In genomic region chr5:117116660-117117059, GRCm38 (mm10) we compare ENCODE assay signal across 9 mouse cellular contexts. TPM values are rescaled to one million over a fixed set of nuclear protein-coding genes. Genes with fewer than 3 reads are reported as not detected.
DNase-seq lines count a peak whose midpoint lies in the region; ATAC-seq and TF ChIP-seq lines count a peak whose summit lies in the region.
"Had no signal": no experiment of that assay in that cellular context is flagged by ENCODE, and none has a peak within 500 bp of the region (broad histone marks: within the 10 kb centered on the region; RNA-seq: fewer than 3 reads in every experiment).

No protein-coding gene starts in this region.

- H3K4me3 ChIP-seq in limb, embryonic 12.5 days (replicated peaks), result no peak overlapping the region
- no peak overlapping the region for H3K4me3 ChIP-seq in limb, embryonic 10.5 days
- H3K4me3 ChIP-seq in embryonic facial prominence, embryonic 15.5 days (replicated peaks), result no peak overlapping the region
- no peak overlapping the region for H3K4me3 ChIP-seq in small intestine, adult 2 months (ENCODE audit: low read depth, low read length)

- H3K4me1 ChIP-seq in limb, embryonic 12.5 days (replicated peaks), result peaks cover 22% of the 10 kb centered on the region
- H3K4me1 ChIP-seq in limb, embryonic 10.5 days, result peaks cover 24% of the 10 kb centered on the region
- peaks cover 34% of the 10 kb centered on the region for H3K4me1 ChIP-seq in embryonic facial prominence, embryonic 15.5 days
- peaks cover 4% of the 10 kb centered on the region; the same call in 1 of the 2 replicates for H3K4me1 ChIP-seq in small intestine, adult 2 months (ENCODE audit: control insufficient read depth, insufficient read depth, insufficient read length, low read length)

- ATAC-seq in limb, embryonic 12.5 days (ENCODE audit: insufficient number of reproducible peaks, insufficient read depth, low FRiP score, low TSS enrichment, low read depth), result no peak
- ATAC-seq in embryonic facial prominence, embryonic 15.5 days (ENCODE audit: insufficient number of reproducible peaks, low FRiP score, low TSS enrichment, low read depth), result no peak

- peaks cover 13% of the 10 kb centered on the region for H3K27me3 ChIP-seq in limb, embryonic 12.5 days
- peaks cover 18% of the 10 kb centered on the region for H3K27me3 ChIP-seq in limb, embryonic 10.5 days (ENCODE audit: low read depth, poor library complexity, severe bottlenecking)
- 0 out of 2 replicates have a peak, but pooled peaks cover 5% of the 10 kb centered on the region for H3K27me3 ChIP-seq in embryonic facial prominence, embryonic 15.5 days
- H3K27me3 ChIP-seq in small intestine, adult 2 months (ENCODE audit: control insufficient read depth, insufficient read depth, low read length), result no peaks in the 10 kb centered on the region
- H3K27me3 ChIP-seq: forebrain, embryonic 15.5 days had no signal

- H3K9ac ChIP-seq in limb, embryonic 12.5 days (replicated peaks), result no peak overlapping the region
- H3K9ac ChIP-seq in embryonic facial prominence, embryonic 15.5 days, result no peak overlapping the region

- 79% methylated on average over 2 of the region's 2 CpGs for WGBS in limb, embryonic 12.5 days
- 78% methylated on average over 2 of the region's 2 CpGs for WGBS in limb, embryonic 10.5 days
- WGBS in embryonic facial prominence, embryonic 15.5 days, result 67% methylated on average over 2 of the region's 2 CpGs
- 22% methylated on average over 2 of the region's 2 CpGs for WGBS in small intestine, adult 2 months

- TF ChIP-seq POLR2A in small intestine, adult 2 months (IDR thresholded peaks at IDR 0.05; ENCODE audit: low read depth, low read length), result no peak

- H3K36me3 ChIP-seq in limb, embryonic 12.5 days, result peaks cover 22% of the 10 kb centered on the region
- peaks cover 23% of the 10 kb centered on the region for H3K36me3 ChIP-seq in limb, embryonic 10.5 days
- peaks cover 18% of the 10 kb centered on the region for H3K36me3 ChIP-seq in embryonic facial prominence, embryonic 15.5 days
- peaks cover 14% of the 10 kb centered on the region for H3K36me3 ChIP-seq in small intestine, adult 2 months (ENCODE audit: control insufficient read depth, insufficient read depth, low read length)

- H3K9me3 ChIP-seq in limb, embryonic 12.5 days, result 0 out of 2 replicates have a peak, but pooled peaks cover 2% of the 10 kb centered on the region
- no peaks in the 10 kb centered on the region for H3K9me3 ChIP-seq in limb, embryonic 10.5 days (replicated peaks)
- no peaks in the 10 kb centered on the region for H3K9me3 ChIP-seq in embryonic facial prominence, embryonic 15.5 days (replicated peaks)
- H3K9me3 ChIP-seq: forebrain, embryonic 15.5 days had no signal

- TF ChIP-seq CTCF in small intestine, adult 2 months (IDR thresholded peaks at IDR 0.05; ENCODE audit: extremely low read depth, insufficient read length, insufficient replicate concordance, low read depth, low read length), result no peak

- peak; percentile 55 for DNase-seq in cerebellum, adult 9-10 months
- no peak for DNase-seq in cerebellum, adult 11 months
- no peak for DNase-seq in limb, embryonic 10.5 days (ENCODE audit: low spot score)
- DNase-seq in frontal cortex, postnatal 36 days (ENCODE audit: low spot score in 2 of 2), result no peak
- DNase-seq in retina, embryonic 14.5 days (ENCODE audit: low spot score), result no peak

- no peak overlapping the region for H3K27ac ChIP-seq in limb, embryonic 12.5 days
- H3K27ac ChIP-seq in limb, embryonic 10.5 days, result no peak overlapping the region
- peak overlapping the region; percentile 70 for H3K27ac ChIP-seq in embryonic facial prominence, embryonic 15.5 days (replicated peaks)
- H3K27ac ChIP-seq in small intestine, adult 2 months (ENCODE audit: insufficient read depth, low read depth, low read length), result peak overlapping the region; percentile 47

- peak overlapping the region; percentile 94; the same call in 1 of the 2 replicates for H3K4me2 ChIP-seq in limb, embryonic 12.5 days
- H3K4me2 ChIP-seq in embryonic facial prominence, embryonic 15.5 days (replicated peaks), result peak overlapping the region; percentile 84; the same call in 1 of the 2 replicates

RNA-seq across cellular contexts. Expression of gene Suds3, which starts 0.7 kb away (rescaled TPM):
- polyA plus RNA-seq in limb, embryonic 12.5 days (2016; fragmentation: Nextera tagmentation; extraction: Ambion mirVana), result 106 and 111 TPM in 2 replicates
- polyA plus RNA-seq in limb, embryonic 10.5 days (2016; fragmentation: Nextera tagmentation; extraction: Ambion mirVana), result 76.9 and 80.9 TPM in 2 replicates
- 75.1 and 80.1 TPM in 2 replicates for polyA plus RNA-seq in embryonic facial prominence, embryonic 15.5 days (2015; fragmentation: Nextera tagmentation; extraction: Ambion mirVana)
- polyA plus RNA-seq in small intestine, adult 2 months (2012; rRNA removed), result 51.1 and 114 TPM in 2 replicates

RNA-seq across cellular contexts. Expression of gene Taok3, which starts 3.3 kb away (rescaled TPM):
- 8.0 and 8.5 TPM in 2 replicates for polyA plus RNA-seq in limb, embryonic 12.5 days (2016; fragmentation: Nextera tagmentation; extraction: Ambion mirVana)
- 5.5 and 6.2 TPM in 2 replicates for polyA plus RNA-seq in limb, embryonic 10.5 days (2016; fragmentation: Nextera tagmentation; extraction: Ambion mirVana)
- 19.9 and 22.3 TPM in 2 replicates for polyA plus RNA-seq in embryonic facial prominence, embryonic 15.5 days (2015; fragmentation: Nextera tagmentation; extraction: Ambion mirVana)
- polyA plus RNA-seq in small intestine, adult 2 months (2012; rRNA removed), result 10.7 and 32.0 TPM in 2 replicates

Comparison
In these comparisons a context has a peak if more than half of its experiments do, and no peak if none do; other contexts are left out.
1. H3K27ac ChIP-seq: peak in embryonic facial prominence, embryonic 15.5 days (single experiment) and small intestine, adult 2 months (single experiment); none in limb, embryonic 12.5 days (single experiment) and limb, embryonic 10.5 days (single experiment).